Mouse (Mus musculus) kidney, adult 2 months (tissue): ENCODE measurements around the gene Siva1. TPM values are rescaled to one million over a fixed set of nuclear protein-coding genes. Genes with fewer than 3 reads are reported as not detected.

Experiments used
- DNase-seq: peaks from one replicate; pipeline ENCODE4 v3.0.0; 2021
- H3K27ac ChIP-seq: fragments of 200-500 bp; 2 replicates; pipeline ENCODE4 v1.5.1; 2012; ENCODE audit warnings: low read depth, low read length, control low read depth, inconsistent platforms; ENCODE audit not compliant: insufficient read depth
- H3K27me3 ChIP-seq: fragments of 200-500 bp; replicated peaks from 2 replicates; pipeline ENCODE4 v1.6.1; 2012; ENCODE audit warnings: mild to moderate bottlenecking, moderate library complexity, low read length, inconsistent platforms; ENCODE audit not compliant: control insufficient read depth, insufficient read depth
- H3K36me3 ChIP-seq: fragments of 200-500 bp; 2 replicates; pipeline ENCODE4 v1.6.1; 2012; ENCODE audit warnings: mild to moderate bottlenecking, moderate library complexity, low read length, inconsistent platforms; ENCODE audit not compliant: control insufficient read depth, insufficient read depth
- H3K4me1 ChIP-seq: fragments of 200-500 bp; 2 replicates; pipeline ENCODE4 v1.6.1; 2011; ENCODE audit warnings: low read length; ENCODE audit not compliant: control insufficient read depth, insufficient read depth
- H3K4me3 ChIP-seq: fragments of 200-500 bp; 2 replicates; pipeline ENCODE4 v1.5.1; 2011; ENCODE audit warnings: mild to moderate bottlenecking, low read depth, low read length, control low read depth; ENCODE audit not compliant: insufficient read depth
- CTCF ChIP-seq: fragments of 200-500 bp; conservative IDR thresholded peaks from 2 replicates; pipeline ENCODE4 v1.5.1; 2011; ENCODE audit warnings: low read depth, mild to moderate bottlenecking, control low read depth, low read length, moderate library complexity, mixed read lengths; ENCODE audit not compliant: insufficient read depth, insufficient read length
- POLR2A ChIP-seq: fragments of 200-500 bp; IDR thresholded peaks from one replicate; pipeline ENCODE4 v1.6.1; 2011; ENCODE audit warnings: low read depth, low read length, control low read depth
- WGBS: fragments of 180-500 bp; shearing (Covaris S2); methylation state at CpG from one replicate; pipeline ENCODE4 v1.1.7; 2018; 5-methylcytosine and 5-hydroxymethylcytosine counted together
- polyA plus RNA-seq: library from polyadenylated mRNA; depleted of rRNA; stranded (reverse); fragments of >200 nt; gene quantifications from 2 replicates; pipeline ENCODE4 v1.2.3, GENCODE M21; 2012

The Siva1 gene
- polyA plus RNA-seq, 1 experiment = 27.8 TPM

DNA sequence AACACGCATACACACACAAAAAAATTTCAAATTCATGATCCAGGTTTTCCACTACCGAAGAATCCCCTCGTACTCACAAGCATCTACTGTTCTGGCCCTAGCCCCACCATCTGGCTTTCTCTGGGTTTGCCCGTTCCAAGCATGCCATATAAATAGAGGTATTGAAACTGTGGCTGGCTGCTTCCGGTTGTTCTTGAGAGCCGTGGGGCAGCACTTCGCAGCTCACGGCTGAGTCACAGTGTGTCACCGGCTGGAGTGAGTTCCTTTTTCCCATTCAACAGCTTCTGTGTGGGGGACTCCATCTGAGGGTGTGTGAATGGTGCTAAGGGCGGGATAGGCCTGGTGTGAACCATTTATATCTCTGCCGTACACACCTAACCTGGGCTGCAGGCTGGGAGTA lies 27.3 kb upstream of the Siva1 start:
- TF ChIP-seq CTCF (no peak), POLR2A (no peak)
- H3K4me1 ChIP-seq = 0 out of 2 replicates have a peak, but pooled peaks cover 10% of the 10 kb centered on the region
- no peaks in the 10 kb centered on the region for H3K36me3 ChIP-seq
- no peak for DNase-seq
- no peak overlapping the region for H3K4me3 ChIP-seq
- H3K27me3 ChIP-seq = no peaks in the 10 kb centered on the region
- whole genome bisulfite sequencing = 81% methylated on average over 11 of the region's 11 CpGs
- no peak overlapping the region for H3K27ac ChIP-seq

DNA sequence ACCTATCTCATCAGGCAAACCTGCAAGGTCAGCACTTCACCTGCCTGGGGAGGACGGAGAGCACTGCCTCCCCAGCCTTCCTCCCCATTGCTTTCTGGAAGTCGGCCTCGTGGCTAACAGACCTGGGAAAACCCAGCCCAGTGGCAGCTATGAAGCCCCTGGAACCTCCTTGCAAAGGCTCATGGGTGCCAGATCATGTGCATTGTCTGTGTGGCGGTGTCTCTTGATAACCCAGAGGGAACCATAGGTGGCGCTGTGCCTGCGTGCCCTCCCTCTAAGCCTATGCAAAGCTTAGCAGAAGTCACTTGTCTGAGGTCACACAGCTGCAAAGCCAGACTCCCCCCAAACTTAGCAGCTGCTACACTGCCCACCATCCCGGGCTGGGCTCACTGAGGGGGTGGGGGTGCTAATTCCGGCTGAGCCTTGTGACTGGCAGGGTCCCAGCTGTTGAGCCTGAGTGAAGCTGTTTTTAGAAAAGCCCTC lies 26.5 kb upstream of the Siva1 start:
- peak; percentile 69 for DNase-seq
- no peaks in the 10 kb centered on the region for H3K36me3 ChIP-seq
- 0 out of 2 replicates have a peak, but pooled peaks cover 10% of the 10 kb centered on the region for H3K4me1 ChIP-seq
- 0 out of 2 replicates have a peak overlapping the region, but pooled peaks have one; percentile 20 for H3K27ac ChIP-seq
- H3K27me3 ChIP-seq = no peaks in the 10 kb centered on the region
- no peak overlapping the region for H3K4me3 ChIP-seq
- TF ChIP-seq POLR2A = no peak
- TF ChIP-seq CTCF = peak; percentile 72
- 22% methylated on average over 8 of the region's 8 CpGs for WGBS

DNA sequence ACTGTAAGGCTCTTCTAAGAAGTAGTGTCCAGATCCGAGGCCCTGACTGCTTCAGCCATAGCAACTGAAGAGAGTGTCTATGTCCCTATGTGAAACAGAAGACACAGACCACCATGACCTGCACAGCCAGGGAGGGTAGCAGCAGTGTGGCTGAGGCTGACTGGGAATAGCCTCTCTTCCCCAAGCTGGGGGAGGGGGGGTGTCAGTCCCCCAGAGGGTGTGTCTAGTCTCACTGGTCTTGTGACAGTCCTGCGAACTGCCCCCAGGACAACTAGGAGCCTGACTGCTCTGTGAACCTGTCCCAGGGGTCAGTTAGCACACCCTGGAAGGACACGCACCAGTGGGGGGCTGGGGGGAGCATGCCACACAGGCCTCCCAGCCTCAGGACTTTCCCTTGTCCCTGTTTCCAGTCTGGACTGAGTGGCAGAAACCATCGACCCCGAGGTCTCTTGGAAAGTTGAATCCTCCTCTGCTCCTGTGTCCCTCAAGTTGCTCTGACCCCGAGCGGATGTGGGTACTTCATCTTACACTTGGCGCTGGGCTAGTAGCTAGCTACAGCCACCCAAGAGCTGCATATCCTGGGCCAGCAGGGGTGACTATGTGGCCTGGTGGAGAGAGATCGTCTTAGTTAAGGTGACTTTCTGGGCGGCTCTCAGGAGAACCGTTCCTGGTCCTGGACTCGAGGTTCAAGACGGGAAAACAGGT lies 25.3 kb upstream of the Siva1 start:
- peak; percentile 53 for DNase-seq

DNA sequence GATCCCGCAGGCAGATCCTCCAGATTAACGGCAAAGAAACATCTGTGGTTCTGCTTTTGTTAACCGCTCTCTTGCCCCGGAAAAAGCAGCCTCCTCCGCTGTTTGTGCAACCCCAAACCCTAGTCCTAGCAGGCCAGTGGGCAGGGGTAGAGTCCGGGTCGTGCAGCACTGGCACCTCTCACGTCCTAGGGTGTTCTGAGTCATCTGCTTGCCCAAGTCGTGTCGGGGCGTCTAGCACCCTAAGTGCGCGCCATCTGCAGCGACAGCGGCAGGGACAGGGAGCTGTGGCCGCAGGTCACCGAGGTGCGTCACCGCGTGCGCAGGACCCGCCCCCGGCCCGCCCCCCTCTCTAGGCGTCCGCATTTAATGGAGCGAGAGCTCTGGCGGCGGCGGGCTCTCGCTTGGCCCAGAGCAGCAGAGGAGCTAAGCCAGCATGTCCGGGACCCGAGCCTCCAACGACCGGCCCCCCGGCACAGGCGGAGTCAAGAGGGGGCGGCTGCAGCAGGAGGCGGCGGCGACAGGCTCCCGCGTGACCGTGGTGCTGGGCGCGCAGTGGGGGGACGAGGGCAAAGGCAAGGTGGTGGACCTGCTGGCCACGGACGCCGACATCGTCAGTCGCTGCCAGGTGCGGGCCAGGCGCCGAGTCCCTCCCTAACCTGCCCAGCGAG lies 24.7 kb upstream of the Siva1 start, which contains the start of gene Adssl1:
Adssl1 (plus strand) TSS at position 360 of the 668 bp plus-strand sequence.
- DNase-seq = peak; percentile 72
- under 1% methylated on average over 55 of the region's 56 CpGs for WGBS
- no peaks in the 10 kb centered on the region for H3K27me3 ChIP-seq
- TF ChIP-seq POLR2A (no peak), CTCF (no peak)
- no peaks in the 10 kb centered on the region for H3K36me3 ChIP-seq
- H3K27ac ChIP-seq = peak within 1 kb of the TSS; percentile 61; the same call in 1 of the 2 replicates
- H3K4me1 ChIP-seq = 0 out of 2 replicates have a peak, but pooled peaks cover 10% of the 10 kb centered on the region
- peak within 1 kb of the TSS; percentile 48 for H3K4me3 ChIP-seq

More for the DNA sequence above, 25.3 kb upstream of the Siva1 start:
- Histone ChIP-seq H3K4me3 (peak overlapping the region; percentile 48), H3K4me1 (0 out of 2 replicates have a peak, but pooled peaks cover 10% of the 10 kb centered on the region), H3K27me3 (no peaks in the 10 kb centered on the region), H3K36me3 (no peaks in the 10 kb centered on the region), H3K27ac (peak overlapping the region; percentile 61; the same call in 1 of the 2 replicates)
- TF ChIP-seq POLR2A (no peak), CTCF (no peak)
- WGBS = 34% methylated on average over 13 of the region's 13 CpGs

DNA sequence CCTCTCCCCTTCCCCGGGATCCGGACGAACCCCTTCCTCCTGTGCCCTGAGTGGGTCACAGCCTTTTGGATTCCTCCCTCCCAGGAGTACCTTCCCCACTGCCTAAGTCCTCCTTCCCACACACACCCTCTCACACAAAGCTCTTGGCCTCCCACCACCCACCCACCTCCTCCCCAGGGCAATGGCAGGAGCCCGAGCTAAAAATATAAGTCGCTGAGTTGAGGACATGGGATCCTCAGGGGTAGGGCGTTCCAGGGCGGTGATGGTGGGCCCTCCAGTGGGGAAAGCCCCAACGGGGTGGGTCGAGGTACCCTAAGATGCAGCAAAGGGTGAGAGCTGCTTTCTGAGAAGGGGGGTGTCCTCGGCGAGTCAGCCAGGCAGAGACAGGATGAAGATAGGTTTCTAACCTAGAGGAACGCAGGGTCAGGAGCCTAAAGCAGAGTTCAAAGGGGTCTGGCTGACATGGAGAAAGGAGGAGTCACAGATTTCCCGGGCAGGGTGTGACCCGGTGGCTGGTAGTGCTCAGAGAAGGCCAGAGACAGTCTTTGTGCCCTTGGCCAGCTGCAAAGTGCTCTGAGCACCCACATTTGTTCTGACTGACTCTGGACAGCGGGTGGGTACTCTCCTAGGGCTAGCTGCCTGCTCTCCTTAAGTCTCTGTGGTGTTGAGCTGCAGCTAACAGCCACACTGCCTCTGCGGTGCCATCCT lies 24.0 kb upstream of the Siva1 start:
- Histone ChIP-seq H3K4me1 (0 out of 2 replicates have a peak, but pooled peaks cover 10% of the 10 kb centered on the region), H3K27me3 (no peaks in the 10 kb centered on the region), H3K36me3 (no peaks in the 10 kb centered on the region), H3K27ac (0 out of 2 replicates have a peak overlapping the region, but pooled peaks have one; percentile 8), H3K4me3 (peak overlapping the region; percentile 48)
- TF ChIP-seq POLR2A = no peak
- TF ChIP-seq CTCF = no peak
- 30% methylated on average over 16 of the region's 16 CpGs for WGBS
- DNase-seq = no peak

DNA sequence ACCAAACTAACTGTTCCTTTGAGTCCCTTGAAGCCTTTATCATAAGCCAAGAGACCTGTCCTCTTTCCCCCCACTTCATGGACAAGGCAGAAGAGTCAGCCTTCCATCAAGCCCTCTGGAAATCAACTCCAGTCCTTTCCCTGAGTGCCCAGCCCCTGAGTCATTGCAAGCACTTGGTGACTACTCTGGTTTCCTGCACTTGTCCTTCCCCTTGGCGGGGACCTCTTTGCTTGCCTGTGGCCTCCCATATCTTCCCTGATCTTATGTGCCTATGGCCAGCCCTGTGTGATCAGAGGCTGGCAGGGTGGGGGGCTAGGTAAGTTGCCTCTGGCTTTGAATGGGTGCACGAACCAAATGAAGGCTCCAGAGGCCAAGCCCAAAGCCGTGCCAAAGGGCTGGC lies 22.6 kb upstream of the Siva1 start:
- Histone ChIP-seq H3K27ac (no peak overlapping the region), H3K4me3 (no peak overlapping the region), H3K4me1 (0 out of 2 replicates have a peak, but pooled peaks cover 10% of the 10 kb centered on the region), H3K36me3 (no peaks in the 10 kb centered on the region), H3K27me3 (no peaks in the 10 kb centered on the region)
- no peak for DNase-seq
- TF ChIP-seq POLR2A = no peak
- TF ChIP-seq CTCF = no peak
- 91% methylated on average over 3 of the region's 3 CpGs for WGBS
